Mouse (Mus musculus) left cerebral cortex, postnatal 10 days (tissue): ENCODE data around the gene Rgl1. TPM values are rescaled to one million over a fixed set of nuclear protein-coding genes. Genes with fewer than 3 reads are reported as not detected.
A peak's percentile ranks its signal among the peaks of the same experiment; 100 is the strongest.
"Not testable (repeated sequence)": the region's sequence is repeated elsewhere in the genome, so short reads cannot be mapped to it uniquely, and the experiment has no call there.

ENCODE experiments used
- DNase-seq, 2 experiments: peaks; one replicate each; pipeline ENCODE4 v3.0.0; 2021 to 2022; ENCODE audit warnings: low spot score in 2 of 2, mixed read lengths in 1 of 2; ENCODE audit errors: extremely low spot score in 1 of 2
- intact Hi-C: fragments of 180-260 bp; cut with DNase I; formaldehyde crosslinking; loops from one replicate; pipeline ENCODE4 v1.15.1; 2025
- total RNA-seq, 2 experiments: library from RNA; stranded (reverse); gene quantifications; 2 replicates each; pipeline ENCODE4 v1.2.3; 2021

Rgl1 gene
- total RNA-seq, 2 experiments from 2014 or later: 85.2 to 86.9 TPM

- intact Hi-C loops: no loop called here
- DNase-seq: no peak
These were observed 22.0 kb upstream of the Rgl1 start for GRCm38 (mm10) chr1:152788121-152788660.

GRCm38 (mm10) chr1:152786953-152787352, 20.8 kb upstream of the Rgl1 start:
- DNase-seq: no peak
- intact Hi-C loops: no loop called here

GRCm38 (mm10) chr1:152785446-152785845, 19.3 kb upstream of the Rgl1 start:
- DNase-seq, intact Hi-C loops: not testable (repeated sequence)

GRCm38 (mm10) chr1:152784620-152785019, 18.5 kb upstream of the Rgl1 start:
- intact Hi-C loops: no loop called here
- DNase-seq: no peak

GRCm38 (mm10) chr1:152779071-152779737, 13.1 kb upstream of the Rgl1 start:
- peak in 1 of 2 experiments; percentile 83 for DNase-seq
- intact Hi-C loops: loop anchor here (10.0 kb wide), 1 partner anchor 56 kb away; no protein-coding TSS in a partner anchor

- intact Hi-C loops: loop anchor here (10.0 kb wide), 1 partner anchor 60 kb away; no protein-coding TSS in a partner anchor
- not testable (repeated sequence) for DNase-seq
These were observed 8.4 kb upstream of the Rgl1 start for GRCm38 (mm10) chr1:152774601-152775000.

- no peak for DNase-seq
These were observed 4.9 kb upstream of the Rgl1 start for GRCm38 (mm10) chr1:152771016-152771415.

GRCm38 (mm10) chr1:152767749-152768488, 1.8 kb upstream of the Rgl1 start:
- DNase-seq: peak; percentile 82 to 84
- intact Hi-C loops: loop anchor here (5.0 to 10.0 kb wide), 2 partner anchors 246 to 363 kb away; no protein-coding TSS in a partner anchor

More at GRCm38 (mm10) chr1:152771016-152771415, 4.9 kb upstream of the Rgl1 start:
- intact Hi-C loops: loop anchor here (10.0 kb wide), 1 partner anchor 64 kb away; no protein-coding TSS in a partner anchor

GRCm38 (mm10) chr1:152766804-152767748, 925 bp upstream of the Rgl1 start:
- no peak for DNase-seq
- intact Hi-C loops: loop anchor here (5.0 to 10.0 kb wide), 2 partner anchors 245 to 362 kb away; no protein-coding TSS in a partner anchor

GRCm38 (mm10) chr1:152761791-152762190, 4.4 kb downstream of the Rgl1 start:
- DNase-seq: no peak
- intact Hi-C loops: loop anchor here (10.0 kb wide), 1 partner anchor 357 kb away; no protein-coding TSS in a partner anchor

GRCm38 (mm10) chr1:152750312-152750965, 15.7 kb downstream of the Rgl1 start, which contains the start of gene Apobec4:
Gene Apobec4, plus strand, starts transcription at chr1:152750551.
- peak in 1 of 2 experiments; percentile 54 for DNase-seq
- intact Hi-C loops: no loop called here

GRCm38 (mm10) chr1:152749276-152749675, 16.9 kb downstream of the Rgl1 start:
- peak in 1 of 2 experiments; percentile 47 for DNase-seq
- intact Hi-C loops: loop anchor here (5.0 kb wide), 1 partner anchor 127 kb away; no protein-coding TSS in a partner anchor

GRCm38 (mm10) chr1:152746426-152746825, 19.7 kb downstream of the Rgl1 start:
- intact Hi-C loops: loop anchor here (2.0 to 5.0 kb wide), 2 partner anchors 124 to 222 kb away; no protein-coding TSS in a partner anchor
- DNase-seq: peak; percentile 84 to 85

GRCm38 (mm10) chr1:152743095-152743826, 22.9 kb downstream of the Rgl1 start:
- intact Hi-C loops: no loop called here
- DNase-seq: no peak

- no peak for DNase-seq
- intact Hi-C loops: no loop called here
These were observed 26.8 kb downstream of the Rgl1 start for GRCm38 (mm10) chr1:152739374-152739773.

GRCm38 (mm10) chr1:152738793-152739192, 27.4 kb downstream of the Rgl1 start:
- intact Hi-C loops: no loop called here
- no peak for DNase-seq

- intact Hi-C loops: no loop called here
- no peak for DNase-seq
These were observed 38.4 kb downstream of the Rgl1 start for GRCm38 (mm10) chr1:152727604-152728236.
